Mouse (Mus musculus) monocyte, adult 2 months (primary cell): ENCODE data around the gene Foxa3.
A peak's percentile ranks its signal among the peaks of the same experiment; 100 is the strongest.
"Not testable (repeated sequence)": the region's sequence is repeated elsewhere in the genome, so short reads cannot be mapped to it uniquely, and the experiment has no call there.

ENCODE experiments used
- DNase-seq, 2 experiments: peaks; one replicate each; pipeline ENCODE4 v3.0.0; 2022; ENCODE audit warnings: low spot score in 2 of 2, low read depth in 1 of 2

Gene Foxa3

DNA sequence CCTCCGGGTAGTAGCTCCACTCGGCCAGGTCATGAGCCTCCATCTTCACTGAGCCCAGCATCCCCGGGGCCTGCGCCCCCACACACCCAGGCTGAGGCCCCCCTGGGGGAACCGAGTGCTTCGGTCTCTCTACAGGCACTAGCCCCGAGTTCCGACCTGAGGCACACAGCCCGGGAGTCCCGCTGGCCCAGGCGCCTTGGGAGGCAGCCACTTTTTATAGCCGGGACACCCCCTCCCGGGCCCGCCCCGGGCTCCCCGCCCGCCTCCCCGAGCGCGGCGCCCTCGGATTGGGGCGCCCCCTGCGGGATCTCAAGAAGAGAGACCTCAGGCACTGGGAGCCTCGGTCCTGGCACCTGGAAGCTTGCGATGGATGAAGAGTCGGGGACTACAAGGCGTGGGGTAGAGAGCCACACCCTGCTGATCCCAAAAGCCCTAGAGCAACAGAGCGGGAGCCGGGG lies at the start of gene Foxa3:
Foxa3 (minus strand) TSS at position 182 of the 458 bp plus-strand sequence.
- DNase-seq, result no peak

DNA sequence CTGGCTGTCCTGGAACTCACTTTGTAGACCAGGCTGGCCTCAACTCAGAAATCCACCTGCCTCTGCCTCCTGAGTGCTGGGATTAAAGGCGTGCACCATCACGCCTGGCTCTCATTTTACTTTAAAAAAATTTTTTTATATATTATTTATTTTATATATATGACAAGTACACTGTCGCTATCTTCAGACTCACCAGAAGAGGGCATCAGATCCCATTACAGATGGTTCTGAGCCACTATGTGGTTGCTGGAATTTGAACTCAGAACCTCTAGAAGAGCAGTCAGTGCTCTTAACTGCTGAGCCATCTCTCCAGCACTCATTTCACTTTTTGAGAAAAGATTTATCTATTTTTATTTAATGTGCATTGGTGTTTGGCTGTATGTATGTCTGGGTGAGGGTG lies 47.7 kb upstream of the Foxa3 start:
- DNase-seq, result not testable (repeated sequence)

DNA sequence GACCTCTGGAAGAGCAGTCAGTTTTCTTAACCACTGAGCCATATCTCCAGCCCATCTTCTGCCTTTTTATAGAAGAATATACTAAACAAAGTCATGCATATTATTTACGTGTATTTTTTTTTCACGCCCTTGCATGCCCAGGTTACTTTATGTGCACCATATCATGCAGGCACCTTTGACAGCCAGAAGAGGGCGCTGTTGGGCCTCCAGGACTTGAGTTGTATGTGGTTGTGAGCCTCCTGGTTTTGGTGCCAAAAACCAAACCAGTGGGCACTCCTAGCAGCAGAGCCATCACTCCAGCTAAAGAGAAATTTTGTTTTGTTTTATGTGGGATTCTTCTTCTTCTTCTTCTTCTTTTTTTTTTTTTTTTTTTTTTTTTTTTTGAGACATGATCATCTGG lies 46.2 kb upstream of the Foxa3 start:
- no peak for DNase-seq

DNA sequence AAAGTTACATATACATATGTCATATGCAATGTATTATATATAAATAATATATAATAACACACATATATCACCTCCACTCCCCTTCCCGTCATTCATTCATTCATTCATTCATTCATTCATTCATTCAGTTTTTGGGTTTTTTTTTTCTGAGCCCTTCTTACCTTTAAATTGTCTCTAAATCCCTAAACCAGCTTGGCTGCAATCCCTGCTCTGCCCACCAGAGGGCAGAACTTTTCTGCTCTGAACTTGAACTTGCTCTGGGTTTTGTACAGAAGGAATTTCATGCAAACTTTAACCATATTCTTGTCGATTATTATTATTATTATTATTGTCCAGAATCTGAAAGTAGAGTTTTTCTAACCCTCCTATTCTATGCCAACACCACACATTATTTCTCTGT lies 45.4 kb upstream of the Foxa3 start:
- DNase-seq, result peak in 1 of 2 experiments; percentile 67

DNA sequence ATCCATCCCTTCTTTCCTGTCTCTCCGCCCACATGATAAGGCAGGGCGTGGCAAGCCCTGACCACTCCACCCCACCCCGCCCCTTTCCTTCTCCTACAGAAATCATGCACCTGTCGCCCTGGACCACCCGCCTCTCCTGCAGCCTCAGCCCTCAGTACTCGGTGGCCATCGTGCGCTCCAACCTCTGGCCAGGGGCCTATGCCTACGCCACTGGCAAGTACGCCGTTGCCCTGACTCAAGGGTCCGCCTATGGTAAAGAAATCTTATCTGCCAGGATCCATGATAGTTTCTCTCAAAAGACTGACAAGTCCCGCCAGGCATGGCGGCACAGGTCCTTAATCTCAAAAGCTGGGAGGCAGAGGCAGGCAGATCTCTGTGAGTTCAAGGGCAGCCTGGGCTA lies 44.6 kb upstream of the Foxa3 start:
- no peak for DNase-seq

DNA sequence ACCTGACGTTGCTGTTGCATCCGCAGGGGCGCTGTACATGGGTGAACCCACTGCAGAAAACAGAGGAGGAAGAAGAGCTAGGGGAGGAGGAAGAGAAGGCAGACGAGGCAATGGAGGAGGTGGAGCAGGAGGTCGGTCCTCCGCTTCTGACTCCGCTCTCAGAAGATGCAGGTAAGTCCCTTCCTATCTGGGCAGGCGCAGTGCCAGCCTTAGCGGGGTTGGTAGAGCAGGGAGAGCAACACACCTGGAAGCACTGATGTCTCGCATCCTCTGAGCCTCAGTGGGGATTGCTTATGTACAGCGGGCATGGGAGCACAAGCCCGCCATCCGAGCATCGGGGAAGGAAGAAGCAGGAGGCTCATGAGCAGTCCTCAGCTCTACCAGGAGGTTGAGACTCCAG lies 43.7 kb upstream of the Foxa3 start:
- no peak for DNase-seq

DNA sequence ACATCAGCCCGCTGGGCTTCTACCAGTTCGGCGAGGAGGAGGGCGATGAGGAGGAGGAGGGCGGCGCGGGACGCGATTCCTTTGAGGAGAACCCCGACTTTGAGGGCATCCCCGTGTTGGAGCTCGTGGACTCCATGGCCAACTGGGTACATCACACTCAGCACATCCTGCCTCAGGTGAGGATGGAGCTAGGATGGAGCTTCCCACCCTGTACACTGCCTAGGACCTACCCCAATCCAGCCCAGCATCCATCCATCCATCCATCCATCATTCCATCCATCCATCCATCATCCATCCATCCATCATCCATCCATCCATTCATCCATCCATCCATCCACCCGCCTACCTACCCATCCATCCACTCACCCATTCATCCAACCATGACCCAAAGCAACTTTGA lies 42.6 kb upstream of the Foxa3 start:
- no peak for DNase-seq

DNA sequence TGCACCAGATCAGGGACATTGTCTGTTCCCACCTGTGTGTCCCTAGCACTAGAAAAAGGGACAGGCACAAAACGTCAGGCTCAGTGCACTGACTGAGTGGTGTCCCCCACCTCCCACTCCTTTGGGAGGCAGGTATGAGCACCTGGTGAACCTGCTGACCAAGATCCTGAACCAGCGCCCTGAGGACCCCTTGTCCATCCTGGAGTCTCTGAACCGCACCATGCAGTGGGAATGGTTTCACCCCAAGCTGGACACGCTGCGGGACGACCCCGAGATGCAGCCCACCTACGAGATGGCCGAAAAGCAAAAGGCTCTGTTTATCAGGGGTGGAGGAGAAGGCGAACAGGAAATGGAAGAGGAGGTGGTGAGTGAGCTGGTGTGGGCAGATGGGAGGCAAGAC lies 34.1 kb upstream of the Foxa3 start:
- no peak for DNase-seq

DNA sequence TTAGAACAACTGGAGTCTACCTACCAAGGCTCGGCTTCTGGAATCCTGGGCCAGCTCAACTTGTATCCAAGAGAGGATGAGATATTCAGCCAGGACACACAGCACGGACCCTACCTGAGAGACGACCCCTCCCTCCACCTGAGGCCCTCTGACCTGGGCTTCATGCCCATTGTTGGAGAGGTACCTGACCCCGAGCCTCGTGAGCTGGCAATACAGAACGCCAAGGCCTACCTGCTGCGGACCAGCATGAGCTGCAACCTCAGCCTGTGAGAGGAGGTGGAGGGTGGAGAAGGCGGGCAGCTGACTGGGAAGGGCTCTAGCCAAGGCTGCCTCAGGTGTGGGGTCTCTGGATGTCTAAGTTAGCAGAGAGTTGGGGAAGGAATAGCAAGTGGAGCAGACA lies 31.8 kb upstream of the Foxa3 start:
- DNase-seq, result no peak

DNA sequence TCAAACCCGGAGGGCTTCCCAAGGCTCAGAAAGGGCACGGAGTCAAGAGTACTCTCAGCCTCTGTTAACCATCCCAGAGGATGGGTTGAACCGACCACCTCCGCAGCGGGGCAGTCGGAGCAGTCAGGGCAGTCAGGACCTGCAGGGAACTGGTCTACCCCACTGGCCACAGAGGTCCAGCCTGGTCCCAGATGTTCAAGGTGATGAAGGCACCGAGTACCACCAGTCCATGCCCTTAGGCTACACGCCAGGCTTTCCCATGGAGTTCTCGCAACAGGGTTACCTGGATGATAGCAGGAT lies 31.4 kb upstream of the Foxa3 start:
- no peak for DNase-seq

DNA sequence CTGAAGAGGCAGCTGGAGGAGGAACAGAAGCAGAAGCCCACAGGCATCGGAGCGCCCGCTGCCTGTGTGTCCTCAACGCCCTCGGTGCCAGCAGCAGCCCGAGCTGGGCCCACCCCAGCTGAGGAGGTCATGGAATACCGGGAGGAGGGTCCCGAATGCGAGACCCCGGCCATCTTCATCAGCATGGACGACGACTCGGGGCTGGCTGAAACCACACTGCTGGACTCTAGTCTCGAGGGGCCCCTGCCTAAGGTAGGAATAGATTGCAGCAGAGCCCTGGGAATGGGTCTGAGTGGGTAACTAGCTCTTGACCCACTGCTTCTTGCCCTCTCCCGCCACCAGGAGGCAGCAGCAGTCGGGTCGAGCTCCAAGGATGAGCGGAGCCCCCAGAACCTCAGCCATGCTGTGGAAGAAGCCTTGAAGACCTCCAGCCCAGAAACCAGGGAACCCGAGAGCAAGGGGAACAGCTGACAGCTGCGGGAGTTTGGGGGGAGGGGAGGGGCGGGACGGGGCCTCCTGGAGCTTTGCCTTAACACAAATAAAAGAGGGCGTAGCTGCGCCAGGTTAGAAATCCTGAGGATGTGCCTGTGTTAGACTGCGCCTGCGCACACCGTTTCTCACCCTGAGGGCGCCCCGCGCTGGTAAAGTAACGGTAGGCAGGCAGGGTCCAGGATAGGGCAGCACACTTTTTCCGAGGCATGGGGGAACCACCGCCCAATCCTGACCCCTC lies 30.9 kb upstream of the Foxa3 start, which contains the start of gene Rsph6a:
Rsph6a (plus strand) TSS at position 644 of the 730 bp plus-strand sequence.
- no peak for DNase-seq

DNA sequence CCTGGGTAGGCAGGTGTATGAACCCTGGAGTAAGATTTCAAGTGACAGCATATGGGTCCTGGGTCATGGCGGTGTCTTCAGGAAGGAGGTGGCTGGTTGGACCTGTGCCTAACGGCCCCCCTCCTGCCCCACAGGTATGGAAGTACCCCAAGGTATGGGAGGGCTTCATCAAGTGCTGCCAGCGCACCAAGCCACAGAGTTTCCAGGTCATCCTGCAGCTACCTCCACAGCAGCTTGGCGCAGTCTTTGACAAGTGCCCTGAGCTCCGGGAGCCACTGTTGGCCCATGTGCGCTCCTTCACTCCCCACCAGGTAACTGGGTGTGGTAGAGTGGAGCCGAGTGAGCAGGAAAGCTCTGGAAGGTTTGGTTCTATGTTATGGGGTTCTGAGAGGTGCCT lies 29.8 kb upstream of the Foxa3 start:
- DNase-seq, result no peak

DNA sequence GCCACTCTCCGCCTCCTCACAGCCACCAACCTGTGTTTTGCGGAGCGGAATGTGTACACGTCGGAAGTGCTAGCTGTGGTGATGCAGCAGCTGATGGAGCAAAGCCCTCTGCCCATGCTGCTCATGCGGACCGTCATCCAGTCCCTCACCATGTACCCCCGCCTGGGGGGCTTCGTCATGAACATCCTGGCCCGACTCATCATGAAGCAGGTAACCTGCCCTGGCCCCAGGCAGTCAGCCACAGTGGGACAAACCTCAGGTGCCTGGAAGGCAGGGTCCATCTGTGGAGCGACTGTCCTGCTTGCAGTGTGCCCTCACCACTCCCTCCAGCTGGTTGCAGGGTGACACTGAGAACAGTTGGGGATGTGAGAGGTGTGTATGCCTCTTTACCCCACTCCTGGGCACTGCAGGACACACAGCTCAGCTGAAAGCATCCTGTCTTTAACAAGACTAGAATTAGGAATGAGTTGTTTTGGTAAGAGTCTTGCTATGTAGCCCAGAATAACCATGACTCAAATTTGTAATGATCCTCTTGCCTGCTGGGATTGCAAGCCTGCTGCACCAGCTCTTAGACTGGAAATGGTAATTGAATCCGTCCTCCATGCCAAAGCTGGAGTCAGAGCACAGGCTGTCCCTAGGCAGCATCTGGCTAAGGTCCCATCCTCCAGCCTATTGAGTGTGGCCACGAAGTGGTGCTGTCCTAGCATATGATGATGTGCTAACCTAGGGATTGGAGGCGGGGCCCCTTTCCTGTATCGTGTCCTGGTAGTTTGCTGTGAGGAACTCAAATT lies 29.2 kb upstream of the Foxa3 start:
- DNase-seq, result no peak

DNA sequence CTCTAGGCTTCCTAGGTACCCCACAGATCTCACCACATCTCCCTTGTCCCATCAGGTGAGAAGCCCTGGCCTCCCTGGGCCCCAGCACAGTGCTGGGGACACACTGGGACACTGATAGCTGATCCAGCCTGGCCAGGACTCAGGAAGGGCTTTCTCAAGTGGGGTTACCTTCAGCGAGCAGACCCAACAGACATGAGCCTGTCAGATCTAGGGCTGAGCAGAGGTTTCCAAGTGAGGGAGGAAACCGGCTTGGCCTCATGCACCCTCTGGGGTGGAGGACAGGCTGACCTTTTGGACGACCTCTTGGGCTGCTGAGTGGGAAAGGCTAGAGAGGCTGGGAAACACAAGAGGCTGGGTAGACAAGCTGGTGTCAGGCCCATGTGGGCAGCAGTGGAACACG lies 27.8 kb upstream of the Foxa3 start:
- no peak for DNase-seq

DNA sequence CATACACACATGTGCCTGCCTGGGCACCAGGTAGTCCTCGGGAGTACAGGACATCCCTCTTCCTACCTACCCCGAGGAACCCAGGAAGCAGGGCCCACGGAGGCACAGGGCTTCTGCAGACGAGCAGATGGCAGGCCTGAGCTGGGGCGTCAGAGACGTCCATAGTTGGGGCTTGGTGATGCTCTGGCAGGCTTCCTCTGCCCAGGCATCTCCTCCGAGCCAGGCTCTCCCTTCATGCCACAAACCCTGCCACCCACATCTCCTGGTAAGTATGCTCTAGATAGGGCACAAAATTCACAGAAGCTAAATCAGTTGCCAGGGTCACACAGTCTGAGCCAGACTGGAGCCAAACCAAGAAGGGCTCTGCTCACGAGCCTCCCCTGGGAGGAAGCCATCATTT lies 26.8 kb upstream of the Foxa3 start:
- no peak for DNase-seq

DNA sequence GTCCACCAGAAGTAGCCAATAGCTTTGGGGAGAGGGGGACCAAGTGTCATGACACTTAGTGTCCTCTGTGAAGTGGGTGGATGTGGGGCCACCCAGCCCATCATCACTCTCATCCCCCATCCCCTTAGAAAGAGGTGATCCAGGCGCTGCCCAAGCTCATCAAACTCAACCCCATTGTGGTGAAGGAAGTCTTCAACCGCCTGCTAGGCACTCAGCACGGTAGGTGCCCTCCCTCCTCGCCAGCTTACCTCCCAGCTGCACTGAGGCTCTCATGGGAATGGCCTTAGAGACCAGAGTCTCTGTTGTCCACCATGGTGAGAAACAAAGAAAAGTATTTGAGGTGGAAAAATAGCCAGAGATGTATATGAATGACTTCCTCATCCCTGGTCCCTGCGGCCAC lies 25.9 kb upstream of the Foxa3 start:
- DNase-seq, result no peak

DNA sequence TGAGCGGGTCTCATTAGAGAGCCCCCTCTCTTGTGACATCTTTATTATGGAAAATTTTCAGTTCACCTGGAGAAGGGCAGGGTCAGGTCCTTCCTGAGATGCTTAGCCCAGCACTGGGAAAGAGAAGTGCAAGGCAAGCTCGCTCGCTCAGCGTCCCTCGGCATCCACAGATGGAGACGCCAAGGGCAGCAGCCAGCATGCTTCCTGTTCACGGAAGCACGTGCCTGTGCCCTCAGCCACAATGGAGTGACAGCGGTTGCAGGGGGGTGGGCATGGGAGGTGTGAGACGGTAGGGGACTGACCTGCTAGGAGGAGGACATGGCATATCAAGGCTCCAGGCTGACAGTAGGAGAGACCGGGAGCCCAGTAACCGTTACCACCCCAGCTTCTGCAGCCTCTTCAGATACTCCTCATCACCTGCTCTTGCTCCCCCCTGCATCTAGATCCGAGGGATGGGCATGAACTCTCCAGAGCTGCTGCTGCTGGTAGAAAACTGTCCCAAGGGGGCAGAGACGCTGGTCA lies 24.7 kb upstream of the Foxa3 start:
- no peak for DNase-seq

DNA sequence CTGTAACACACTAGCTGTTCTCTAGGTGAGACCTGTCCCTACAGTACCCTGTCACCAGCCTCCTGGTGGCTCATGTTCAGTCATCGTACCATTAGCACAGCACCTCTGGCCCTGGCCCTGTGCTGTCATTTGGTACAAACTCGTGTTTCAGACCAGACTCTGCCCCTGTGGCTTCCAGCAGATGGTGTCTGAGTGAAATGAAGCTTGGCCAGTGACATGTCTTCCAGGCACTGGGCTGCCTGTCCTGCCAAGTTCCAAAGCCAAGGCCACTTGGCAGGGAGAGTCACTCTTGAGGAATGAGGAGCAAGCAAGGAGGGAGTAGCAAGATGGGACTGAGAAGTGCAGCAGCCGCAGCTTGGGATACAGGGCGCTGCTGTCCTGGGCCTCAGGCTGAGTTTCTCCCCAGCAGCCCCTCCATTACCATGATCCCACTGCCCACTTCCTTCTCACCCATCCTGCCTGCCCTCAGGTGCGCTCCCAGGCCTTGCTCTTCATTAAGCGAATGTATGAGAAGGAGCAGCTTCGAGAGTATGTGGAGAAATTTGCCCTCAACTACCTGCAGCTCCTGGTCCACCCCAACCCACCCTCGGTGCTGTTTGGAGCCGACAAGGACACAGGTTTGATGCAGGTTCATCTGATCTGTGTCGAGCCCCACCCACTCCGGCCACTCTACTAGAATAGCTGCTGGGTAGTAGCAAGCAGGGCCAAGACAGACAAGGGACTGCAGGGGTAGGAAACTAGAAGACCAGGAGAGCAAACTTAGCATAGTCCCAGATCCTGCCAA lies 23.1 kb upstream of the Foxa3 start:
- DNase-seq, result no peak

DNA sequence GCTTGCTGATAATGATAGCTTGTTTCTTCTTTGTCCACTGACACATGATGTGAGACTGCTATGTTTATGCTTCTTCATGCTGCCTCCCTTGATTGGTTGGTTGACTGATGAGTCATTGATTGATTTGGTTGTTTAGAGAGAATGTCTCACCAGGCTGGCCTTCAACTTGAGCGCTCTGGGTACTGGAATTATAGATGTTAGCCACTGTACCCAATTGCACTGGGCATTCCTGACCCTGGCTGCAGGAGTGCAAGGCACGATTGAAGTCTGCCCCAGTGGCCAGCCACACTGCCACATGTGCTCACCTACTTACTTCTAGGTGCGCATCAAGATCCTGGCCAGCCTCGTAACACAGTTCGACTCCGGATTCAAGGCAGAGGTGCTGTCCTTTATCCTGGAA lies 21.3 kb upstream of the Foxa3 start:
- no peak for DNase-seq

DNA sequence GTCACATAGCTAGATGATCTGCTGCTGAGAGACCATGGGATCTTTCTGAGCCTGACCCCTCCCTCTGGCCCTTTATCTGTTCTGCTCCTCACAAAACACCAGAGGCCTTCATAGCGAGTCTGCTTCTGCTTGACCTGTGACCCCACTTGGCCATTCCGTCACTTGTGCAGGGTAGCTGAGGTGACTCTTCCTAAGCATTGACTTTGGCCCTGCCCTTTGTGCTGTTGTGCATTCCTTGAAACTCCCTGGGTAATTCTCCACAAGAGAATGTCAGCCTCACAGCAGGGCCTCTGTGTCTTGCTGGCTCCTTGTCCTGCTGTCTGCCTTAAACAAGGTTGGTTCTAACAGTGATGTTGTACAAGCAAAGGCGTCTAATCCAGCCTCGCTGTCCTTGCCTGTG lies 8.3 kb upstream of the Foxa3 start:
- no peak for DNase-seq

DNA sequence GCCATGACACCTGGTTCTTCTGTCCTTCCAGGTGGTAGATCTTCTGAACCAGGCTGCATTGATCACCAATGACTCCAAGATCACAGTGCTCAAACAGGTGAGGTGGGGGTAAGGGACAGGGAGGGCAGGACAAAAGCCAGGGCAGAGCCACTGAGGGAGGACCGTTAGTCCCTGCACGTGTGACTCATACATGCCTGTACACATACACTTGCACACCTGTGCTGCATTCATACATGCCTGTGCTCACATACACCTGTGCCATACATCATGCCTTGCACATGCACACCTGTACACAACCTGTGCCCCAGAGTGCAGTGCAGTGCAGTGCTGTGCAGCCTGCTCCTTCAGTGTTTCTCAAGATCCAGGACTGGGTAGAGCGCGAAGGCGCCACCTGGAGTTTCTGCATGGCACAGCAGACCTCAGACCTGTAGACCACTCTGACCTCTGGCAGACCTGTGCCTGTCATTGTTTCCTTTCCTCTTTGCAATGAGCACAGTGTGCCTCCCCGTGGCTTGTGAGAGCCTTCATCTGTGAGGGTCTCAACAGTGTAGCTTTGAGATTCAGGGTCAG lies 5.8 kb upstream of the Foxa3 start:
- DNase-seq, result peak in 1 of 2 experiments; percentile 25
